Mouse (Mus musculus) limb, embryonic 14.5 days (tissue): ENCODE results near the gene AA986860. TPM values are rescaled to one million over a fixed set of nuclear protein-coding genes. Genes with fewer than 3 reads are reported as not detected.

Experiments used
- ATAC-seq: fragments of 200-750 bp; cut with Nextera tagmentation; 2 replicates; pipeline ENCODE4 v1.8.0; 2017; ENCODE audit warnings: low read depth, moderate number of reproducible peaks, moderate TSS enrichment; ENCODE audit not compliant: low FRiP score
- DNase-seq: peaks from one replicate; pipeline ENCODE4 v3.0.0-alpha.2; 2015; ENCODE audit warnings: low spot score
- H3K27ac ChIP-seq: fragments of 300-500 bp; sonication (generic); replicated peaks from 2 replicates; pipeline ENCODE4 v1.5.1; 2014; ENCODE audit warnings: low read depth, mild to moderate bottlenecking, low read length, moderate library complexity, mixed read lengths
- H3K27me3 ChIP-seq: fragments of 300-500 bp; sonication (generic); 2 replicates; pipeline ENCODE4 v1.6.1; 2014; ENCODE audit warnings: low read length, mixed read lengths; ENCODE audit not compliant: control insufficient read depth, insufficient read depth
- H3K36me3 ChIP-seq: fragments of 300-500 bp; sonication (generic); 2 replicates; pipeline ENCODE4 v1.6.1; 2014; ENCODE audit warnings: mild to moderate bottlenecking, low read length, moderate library complexity, mixed read lengths; ENCODE audit not compliant: control insufficient read depth, insufficient read depth
- H3K4me1 ChIP-seq: fragments of 300-500 bp; sonication (generic); 2 replicates; pipeline ENCODE4 v1.6.1; 2014; ENCODE audit warnings: antibody characterized with exemption, low read length, mixed read lengths; ENCODE audit not compliant: control insufficient read depth, insufficient read depth
- H3K4me2 ChIP-seq: fragments of 300-500 bp; sonication (generic); replicated peaks from 2 replicates; pipeline ENCODE4 v1.6.1; 2014; ENCODE audit warnings: low read depth, mild to moderate bottlenecking, low read length, moderate library complexity; ENCODE audit not compliant: severe bottlenecking
- H3K4me3 ChIP-seq: fragments of 300-500 bp; sonication (generic); replicated peaks from 2 replicates; pipeline ENCODE4 v1.5.1; 2014; ENCODE audit warnings: low read length
- H3K9ac ChIP-seq: fragments of 300-500 bp; sonication (generic); 2 replicates; pipeline ENCODE4 v1.6.1; 2014; ENCODE audit warnings: mild to moderate bottlenecking, low read depth, low read length, moderate library complexity; ENCODE audit not compliant: severe bottlenecking
- H3K9me3 ChIP-seq: fragments of 300-500 bp; sonication (generic); 2 replicates; pipeline ENCODE4 v1.6.1; 2016; ENCODE audit warnings: low read length; ENCODE audit not compliant: control insufficient read depth
- POLR2A ChIP-seq: fragments of 200-500 bp; IDR thresholded peaks from 2 replicates; pipeline ENCODE4 v1.8.0; 2012; ENCODE audit warnings: inconsistent platforms, mild to moderate bottlenecking, moderate library complexity, borderline replicate concordance; ENCODE audit not compliant: insufficient read depth, insufficient read length; ENCODE audit errors: extremely low read depth
- WGBS: fragments of 180-500 bp; shearing (Covaris S2); extraction: QIAGEN DNeasy Blood & Tissue Kit; methylation state at CpG from one replicate; pipeline ENCODE4 v1.1.7; 2014; 5-methylcytosine and 5-hydroxymethylcytosine counted together
- polyA plus RNA-seq, 2 experiments: library from polyadenylated mRNA; depleted of rRNA in 1 of 2; stranded (reverse) in 1 of 2; unstranded in 1 of 2; fragments of >200 nt; fragmentation: Nextera tagmentation in 1 of 2; extraction: Ambion mirVana in 1 of 2; gene quantifications; 2 replicates each; pipeline versions ENCODE4 v1.2.1 to v1.2.3; 2012 to 2014

The AA986860 gene
- polyA plus RNA-seq, 2 experiments, result 2.8 to 10.6 TPM

DNA sequence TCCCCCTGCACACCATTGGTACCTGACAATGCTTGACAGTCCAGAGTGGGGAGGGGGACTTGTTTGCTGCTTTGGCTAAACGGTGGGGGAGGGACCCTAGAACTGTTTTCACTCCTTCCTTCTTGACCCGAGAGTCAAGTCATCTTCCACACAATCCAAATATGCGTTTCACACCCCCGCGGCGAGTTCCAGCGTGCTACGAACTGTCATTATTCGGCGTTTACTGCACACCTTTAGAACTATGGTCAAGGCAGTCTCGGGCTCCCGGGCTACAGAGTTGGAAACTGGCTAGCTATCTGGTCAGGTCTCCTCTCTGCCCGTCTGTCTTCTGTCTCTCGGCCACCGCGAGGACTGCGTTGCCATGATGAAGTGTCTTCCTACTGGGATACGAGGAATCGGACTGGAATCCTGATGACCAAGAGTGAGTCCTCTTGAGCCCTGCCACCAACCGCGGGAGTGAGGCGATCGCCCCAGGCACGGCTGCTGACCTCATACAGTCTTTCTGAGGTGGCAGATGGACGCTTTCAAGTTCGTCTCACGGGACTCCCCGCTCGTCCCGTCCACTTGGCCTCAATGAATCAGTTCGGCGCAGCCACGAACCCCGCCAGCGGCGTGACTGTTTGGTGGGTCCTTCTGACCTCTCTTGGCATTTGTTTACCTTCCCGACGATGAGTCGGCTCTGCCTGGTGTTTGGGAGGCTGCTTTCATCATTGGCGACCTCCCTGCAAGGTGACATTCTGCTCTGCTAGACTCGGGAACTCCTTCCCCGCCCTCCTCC, 15.1 kb upstream of the AA986860 start:
- DNase-seq (no peak), ATAC-seq (no peak)

GRCm38 (mm10) chr1:130717291-130717871, 14.4 kb upstream of the AA986860 start, which contains the start of gene Yod1:
Yod1 (plus strand) TSS chr1:130717327.
- peak within 1 kb of the TSS; percentile 96 for H3K9ac ChIP-seq
- H3K27me3 ChIP-seq, result no peaks in the 10 kb centered on the region
- peaks cover 8% of the 10 kb centered on the region; the same call in 1 of the 2 replicates for H3K36me3 ChIP-seq
- 0 out of 2 replicates have a peak, but pooled peaks have one; percentile 72 for TF ChIP-seq POLR2A
- peak; percentile 89 for ATAC-seq
- H3K4me3 ChIP-seq, result peak within 1 kb of the TSS; percentile 93
- peak within 1 kb of the TSS; percentile 98 for H3K4me2 ChIP-seq
- 1% methylated on average over 50 of the region's 54 CpGs for WGBS
- peak within 1 kb of the TSS; percentile 69 for H3K27ac ChIP-seq
- peaks cover 5% of the 10 kb centered on the region; the same call in 1 of the 2 replicates for H3K4me1 ChIP-seq
- peak; percentile 89 for DNase-seq
- no peaks in the 10 kb centered on the region for H3K9me3 ChIP-seq

More for the DNA sequence above, 15.1 kb upstream of the AA986860 start:
- peak overlapping the region; percentile 96 for H3K9ac ChIP-seq
- H3K9me3 ChIP-seq, result no peaks in the 10 kb centered on the region
- peaks cover 8% of the 10 kb centered on the region; the same call in 1 of the 2 replicates for H3K36me3 ChIP-seq
- 0 out of 2 replicates have a peak overlapping the region, but pooled peaks have one; percentile 58 for H3K27ac ChIP-seq
- WGBS, result under 1% methylated on average over 42 of the region's 42 CpGs
- no peaks in the 10 kb centered on the region for H3K27me3 ChIP-seq
- peaks cover 5% of the 10 kb centered on the region; the same call in 1 of the 2 replicates for H3K4me1 ChIP-seq
- no peak for TF ChIP-seq POLR2A
- peak overlapping the region; percentile 93 for H3K4me3 ChIP-seq
- H3K4me2 ChIP-seq, result peak overlapping the region; percentile 98

- H3K9ac ChIP-seq, result no peak overlapping the region
- no peaks in the 10 kb centered on the region for H3K9me3 ChIP-seq
- no peak for DNase-seq
- H3K4me2 ChIP-seq, result no peak overlapping the region
- ATAC-seq, result no peak
- no peaks in the 10 kb centered on the region for H3K27me3 ChIP-seq
- no peaks in the 10 kb centered on the region for H3K4me1 ChIP-seq
- H3K4me3 ChIP-seq, result no peak overlapping the region
- 88% methylated on average over 5 of the region's 5 CpGs for WGBS
- H3K27ac ChIP-seq, result no peak overlapping the region
- TF ChIP-seq POLR2A, result no peak
- peaks cover 11% of the 10 kb centered on the region for H3K36me3 ChIP-seq
Measured at GRCm38 (mm10) chr1:130724206-130724605, 7.6 kb upstream of the AA986860 start.

GRCm38 (mm10) chr1:130726396-130726795, 5.4 kb upstream of the AA986860 start:
- Histone ChIP-seq H3K4me3 (no peak overlapping the region), H3K27ac (no peak overlapping the region), H3K9ac (no peak overlapping the region), H3K4me2 (no peak overlapping the region), H3K27me3 (no peaks in the 10 kb centered on the region), H3K36me3 (peaks cover 5% of the 10 kb centered on the region; the same call in 1 of the 2 replicates), H3K9me3 (no peaks in the 10 kb centered on the region), H3K4me1 (no peaks in the 10 kb centered on the region)
- DNase-seq (no peak), ATAC-seq (no peak)
- WGBS, result 91% methylated on average over 2 of the region's 2 CpGs
- no peak for TF ChIP-seq POLR2A

- WGBS, result 78% methylated on average over 1 of the region's 1 CpGs
- no peaks in the 10 kb centered on the region for H3K27me3 ChIP-seq
- H3K9me3 ChIP-seq, result no peaks in the 10 kb centered on the region
- no peak overlapping the region for H3K4me2 ChIP-seq
- peaks cover 5% of the 10 kb centered on the region; the same call in 1 of the 2 replicates for H3K36me3 ChIP-seq
- DNase-seq, result no peak
- no peak overlapping the region for H3K9ac ChIP-seq
- no peak for ATAC-seq
- no peak overlapping the region for H3K27ac ChIP-seq
- no peak overlapping the region for H3K4me3 ChIP-seq
- TF ChIP-seq POLR2A, result no peak
- H3K4me1 ChIP-seq, result no peaks in the 10 kb centered on the region; the same call in 1 of the 2 replicates
Measured at GRCm38 (mm10) chr1:130728070-130728469, 3.7 kb upstream of the AA986860 start.
